Mouse (Mus musculus) spleen, postnatal 10 days (tissue): ENCODE data around the gene Tmem184b.

Source experiments
- DNase-seq, 2 experiments: peaks; one replicate each; pipeline ENCODE4 v3.0.0; 2021 to 2022; ENCODE audit warnings: low spot score in 2 of 2

Tmem184b gene

DNA sequence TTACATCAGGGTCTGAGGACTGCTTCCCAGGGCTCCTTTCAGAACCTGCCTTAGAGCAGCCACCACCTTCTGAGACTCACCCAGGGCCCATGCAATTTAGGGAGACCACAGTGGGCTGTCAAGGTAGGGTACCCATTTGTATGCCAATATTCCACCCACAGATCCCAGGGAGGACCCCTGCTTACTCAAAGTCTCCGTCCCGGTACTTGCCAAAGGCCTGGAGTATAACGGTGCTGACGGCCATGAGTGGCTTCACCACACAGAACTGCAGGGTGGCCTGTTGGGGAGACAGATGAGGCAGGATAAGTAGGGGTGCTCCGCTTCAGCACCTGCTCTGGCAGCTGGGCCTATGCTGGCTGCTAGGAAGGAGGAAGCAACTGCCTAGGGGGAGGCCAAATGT is 37.0 kb downstream of the Tmem184b start:
- DNase-seq = no peak

DNA sequence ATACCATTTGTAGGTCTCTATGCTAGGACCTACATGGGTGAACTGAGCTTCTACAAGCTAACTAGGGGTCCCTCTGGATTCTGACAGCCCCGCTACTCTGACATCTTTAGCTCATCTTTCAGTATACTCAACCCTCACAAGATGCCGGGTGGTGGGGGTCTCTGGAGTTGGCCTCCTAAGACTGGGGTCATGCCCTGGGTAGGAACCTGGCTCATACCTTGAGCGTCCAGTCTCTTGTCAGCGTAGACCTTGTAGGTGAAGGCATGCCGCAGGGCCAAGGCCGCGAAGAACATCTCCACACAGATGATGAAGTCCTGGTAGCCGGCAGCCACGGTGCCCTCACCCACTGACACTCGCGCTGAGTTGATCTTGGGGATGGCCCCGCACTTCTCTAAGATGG is 38.3 kb downstream of the Tmem184b start:
- no peak for DNase-seq

DNA sequence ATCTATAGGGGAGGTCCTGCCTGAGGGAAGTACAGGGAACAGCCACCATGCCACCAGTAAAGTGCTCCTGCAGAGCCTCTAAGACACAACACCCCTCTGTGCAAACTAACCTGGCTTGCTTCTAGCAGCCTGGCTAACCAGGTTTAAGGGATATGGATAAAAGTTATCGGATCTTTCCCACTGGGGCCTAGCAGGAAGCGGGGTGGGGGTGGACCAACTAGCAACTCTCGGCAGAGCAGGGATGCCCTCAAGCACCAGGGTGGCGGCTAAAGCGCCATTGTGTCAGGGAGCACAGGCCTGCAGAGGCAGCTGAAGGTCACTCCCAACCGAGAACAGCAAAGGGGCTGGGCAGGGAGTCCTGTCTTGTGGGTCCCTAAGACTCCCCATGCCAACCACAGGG is 39.2 kb downstream of the Tmem184b start:
- no peak for DNase-seq

DNA sequence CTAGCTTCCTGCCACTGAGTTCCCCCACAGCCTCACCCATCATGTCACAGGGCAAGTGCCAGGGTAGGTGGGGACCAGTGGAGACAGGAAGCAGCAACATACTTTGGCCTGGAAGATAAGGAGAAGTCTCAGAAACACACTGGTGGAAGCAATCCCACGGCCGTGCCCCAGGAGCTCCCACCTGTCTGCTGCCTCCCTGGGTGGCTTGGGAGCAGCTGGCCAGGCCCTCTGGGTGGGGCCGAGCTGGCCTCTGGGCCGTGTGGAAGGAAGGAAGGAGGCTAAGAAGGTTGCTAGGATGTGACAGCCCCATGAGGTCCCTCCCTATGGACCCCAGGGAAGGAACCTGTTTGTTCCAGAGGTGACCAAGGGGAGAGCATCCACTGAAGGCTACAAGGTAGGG is 42.3 kb downstream of the Tmem184b start:
- DNase-seq = no peak

DNA sequence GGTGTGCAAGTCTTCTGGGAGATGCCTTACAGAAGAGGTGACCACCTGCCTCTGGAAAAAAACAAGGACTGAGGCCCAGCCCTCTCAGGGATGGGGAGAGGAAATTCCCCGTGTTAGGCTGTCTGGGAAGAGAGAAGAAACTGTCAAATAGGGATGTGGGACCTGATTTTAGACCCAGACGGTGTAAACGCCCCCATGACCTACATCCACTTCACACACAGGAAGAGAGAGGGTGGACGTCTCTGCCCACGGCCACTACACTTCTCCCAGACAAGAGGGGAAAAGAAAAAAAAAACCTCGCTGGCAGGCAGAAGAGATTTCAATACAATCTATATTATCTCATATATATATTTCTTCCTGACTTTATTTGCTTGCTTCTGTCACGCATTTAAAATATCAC is 43.0 kb downstream of the Tmem184b start:
- no peak for DNase-seq

DNA sequence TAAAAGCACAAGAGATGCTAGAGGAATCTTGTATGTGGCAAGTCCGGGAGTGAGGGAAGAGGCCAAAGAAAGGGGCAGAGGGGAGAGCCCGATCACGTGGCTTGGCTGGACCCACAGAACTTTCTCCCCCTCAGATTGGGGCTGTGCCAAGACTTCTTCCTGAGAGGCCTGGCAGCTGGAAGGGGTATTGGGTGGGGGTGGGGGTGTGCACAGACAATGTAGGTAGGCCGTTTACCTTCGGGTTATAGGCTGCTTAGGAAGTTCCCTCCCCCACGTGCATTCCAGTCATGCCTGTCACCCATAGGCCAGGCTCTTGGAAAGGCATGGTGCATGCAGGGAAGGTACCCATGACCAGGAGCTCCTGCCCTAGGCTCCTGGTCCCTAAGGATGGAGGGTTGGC is 43.4 kb downstream of the Tmem184b start:
- DNase-seq = no peak

DNA sequence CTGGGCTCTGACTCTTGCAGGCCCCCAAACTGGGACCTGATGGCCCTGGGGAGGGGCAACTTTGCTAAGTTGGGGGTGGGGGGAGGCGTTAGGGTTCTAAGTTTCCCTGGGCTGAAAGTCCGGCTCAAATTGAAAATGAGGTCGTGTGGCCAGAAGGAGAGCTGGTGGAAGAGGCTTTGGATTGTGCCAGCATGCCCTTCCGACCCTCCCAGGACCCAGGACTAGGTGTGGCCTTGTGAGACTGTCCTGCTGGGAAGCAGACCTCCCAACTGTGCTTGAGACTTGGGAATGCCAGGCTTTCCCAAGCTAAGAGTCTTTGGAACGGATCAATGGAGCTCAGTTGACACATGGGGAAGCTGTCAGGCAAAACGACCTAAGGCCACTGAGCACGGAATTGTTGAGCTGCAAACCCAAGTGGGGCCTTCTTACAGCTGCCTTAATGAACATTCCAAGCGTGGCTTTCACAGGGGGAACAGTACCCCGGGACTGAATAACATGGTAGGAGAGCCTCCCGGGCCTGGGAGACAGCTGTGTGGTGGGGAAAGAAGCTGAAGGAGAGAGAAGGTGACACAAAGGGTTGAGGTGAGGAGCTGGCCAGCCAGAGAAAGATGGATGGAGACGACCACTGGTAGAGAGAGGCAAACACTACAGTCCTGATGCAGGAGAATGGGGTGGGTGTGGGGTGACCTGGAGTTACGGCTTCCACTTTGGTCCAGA is 45.2 kb downstream of the Tmem184b start:
- no peak for DNase-seq

DNA sequence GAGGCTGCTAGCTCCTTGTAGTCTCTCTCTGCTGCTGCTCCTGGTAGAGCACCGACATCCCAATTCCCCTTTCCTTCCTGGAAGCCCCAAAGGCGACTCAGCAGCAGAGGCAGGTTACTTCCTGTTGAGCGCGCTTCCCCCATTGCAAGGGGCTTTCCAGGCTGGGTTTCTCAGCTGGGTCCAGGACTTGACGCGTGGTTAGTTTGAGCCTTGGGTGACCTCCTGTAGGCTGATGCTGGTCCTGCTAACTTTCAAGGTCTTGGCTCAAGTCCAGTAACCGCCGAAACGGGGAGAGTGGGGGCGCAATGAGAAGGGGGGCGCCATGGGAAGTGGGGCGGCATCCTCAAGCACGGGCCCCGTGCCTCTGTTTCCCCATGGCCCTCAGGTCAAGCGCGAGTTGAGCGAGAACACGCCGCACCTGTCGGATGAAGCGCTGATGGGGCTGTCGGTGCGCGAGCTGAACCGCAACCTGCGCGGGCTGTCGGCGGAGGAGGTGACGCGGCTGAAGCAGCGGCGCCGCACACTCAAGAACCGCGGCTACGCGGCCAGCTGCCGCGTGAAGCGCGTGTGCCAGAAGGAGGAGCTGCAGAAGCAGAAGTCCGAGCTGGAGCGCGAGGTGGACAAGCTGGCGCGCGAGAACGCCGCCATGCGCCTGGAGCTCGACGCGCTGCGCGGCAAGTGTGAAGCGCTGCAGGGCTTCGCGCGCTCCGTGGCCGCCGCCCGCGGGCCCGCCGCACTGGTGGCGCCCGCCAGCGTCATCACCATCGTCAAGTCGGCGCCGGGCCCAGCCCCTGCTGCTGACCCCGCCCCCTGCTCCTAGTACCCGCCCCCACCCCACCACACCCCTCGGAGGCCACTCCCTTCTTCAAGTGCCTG is 46.1 kb downstream of the Tmem184b start:
- DNase-seq = peak in 1 of 2 experiments; percentile 59

DNA sequence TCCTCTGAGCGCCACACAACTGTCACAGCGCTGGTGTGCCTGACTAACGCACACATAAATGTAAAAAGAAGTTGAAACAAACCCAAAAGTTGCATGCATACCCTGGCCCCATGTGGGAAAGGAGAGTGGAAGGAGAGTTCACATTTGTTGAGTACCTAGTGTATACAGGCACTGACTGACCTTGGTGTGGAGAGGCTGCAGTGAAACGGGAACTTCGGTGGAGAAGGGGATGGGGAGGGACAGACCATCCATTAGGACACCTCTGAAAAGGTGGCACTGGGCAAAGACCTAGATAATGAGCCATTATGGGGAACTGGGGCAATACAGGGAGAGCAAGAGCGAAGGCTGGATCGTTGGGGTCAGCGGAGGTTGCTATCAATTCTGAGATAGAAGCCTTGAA is 46.9 kb downstream of the Tmem184b start:
- DNase-seq = no peak

DNA sequence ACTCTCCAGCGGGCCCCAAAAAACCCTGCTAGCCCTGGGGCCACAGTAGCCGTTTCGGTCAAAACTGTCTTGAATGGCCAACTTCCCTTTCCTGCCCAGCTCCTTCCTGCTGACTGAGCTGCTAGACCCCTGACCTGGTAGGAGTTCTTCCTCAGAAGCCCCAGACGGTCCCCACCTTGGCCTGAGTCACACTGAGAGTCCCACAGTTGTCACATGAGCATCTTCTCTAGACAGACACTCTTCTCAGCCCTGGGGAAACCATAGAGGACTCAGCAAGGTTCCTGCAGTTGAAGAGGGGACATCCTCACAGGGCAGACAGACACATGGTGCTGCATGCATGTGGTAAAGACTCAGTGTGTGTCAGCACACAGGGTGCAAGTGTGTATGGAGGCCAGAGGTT is 48.8 kb downstream of the Tmem184b start:
- DNase-seq = no peak

DNA sequence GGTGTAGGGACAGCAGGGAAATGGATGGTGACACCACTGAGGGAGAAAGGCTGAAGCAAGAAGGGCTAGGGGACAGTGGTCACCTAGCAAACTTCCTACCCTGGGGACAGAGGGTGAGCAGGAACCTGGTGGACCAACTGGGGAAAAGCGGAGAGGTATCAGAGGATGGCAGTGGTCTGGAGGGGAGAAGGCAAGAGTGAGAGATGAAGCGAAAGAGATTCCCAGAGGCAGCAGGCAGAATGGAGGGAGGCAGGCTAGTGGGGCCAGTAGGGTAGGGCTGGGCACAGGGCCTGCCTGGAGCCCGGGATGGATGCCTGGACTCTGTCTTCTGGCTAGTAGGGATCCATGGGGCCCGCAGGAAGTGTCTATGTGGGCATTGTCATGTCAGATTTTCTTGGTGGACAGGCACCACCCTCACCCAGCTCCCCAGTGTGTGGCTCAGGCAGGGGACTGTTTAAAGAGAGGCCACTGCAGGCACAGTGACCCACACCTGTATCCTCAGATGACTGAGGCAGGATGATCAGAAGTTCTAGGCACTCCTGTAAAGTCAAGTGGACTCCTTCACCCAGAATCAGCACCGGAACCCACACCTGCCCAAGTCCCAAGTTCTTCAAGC is 49.6 kb downstream of the Tmem184b start:
- DNase-seq = no peak

DNA sequence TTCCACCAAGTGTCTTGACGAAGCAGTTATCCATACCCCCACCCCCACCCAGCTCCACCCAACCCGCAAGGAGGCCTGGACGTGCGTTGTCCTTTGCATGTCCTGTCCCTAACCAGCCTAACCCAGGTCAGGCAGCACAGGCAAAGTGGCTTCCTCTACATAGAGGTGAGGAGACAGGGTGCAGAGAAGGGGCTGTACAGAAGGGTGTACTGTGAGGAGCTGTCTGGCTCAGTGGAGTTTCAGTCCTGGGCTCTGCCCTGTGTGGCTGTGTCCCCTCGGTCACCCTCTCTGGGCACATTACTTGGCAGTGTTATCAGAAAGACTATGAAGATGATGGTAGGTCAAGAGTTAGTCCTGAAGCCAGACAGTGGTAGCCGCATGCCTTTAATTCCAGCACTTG is 50.9 kb downstream of the Tmem184b start:
- DNase-seq = no peak

DNA sequence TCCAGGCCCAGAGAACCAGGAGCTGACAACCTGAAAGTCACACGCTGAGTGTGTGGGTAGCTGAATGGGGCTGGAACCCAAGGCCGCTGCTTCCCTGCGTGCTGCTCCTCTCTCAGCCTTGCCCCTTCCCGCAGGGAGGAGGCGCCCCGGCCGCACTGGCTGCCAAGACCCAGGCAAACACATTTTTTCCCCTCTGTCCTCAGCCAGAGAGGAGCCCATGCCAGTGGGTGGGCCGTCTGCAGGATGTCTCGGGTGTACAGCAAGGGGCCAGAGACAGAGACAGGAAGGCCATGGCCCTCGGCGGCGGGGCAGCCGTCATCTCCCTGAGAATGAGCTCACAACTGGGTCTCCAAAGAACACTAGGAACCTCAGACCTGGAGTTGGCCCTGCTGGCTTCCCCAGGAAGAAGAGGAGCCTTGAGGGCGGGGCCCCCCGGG is 52.0 kb downstream of the Tmem184b start:
- no peak for DNase-seq

DNA sequence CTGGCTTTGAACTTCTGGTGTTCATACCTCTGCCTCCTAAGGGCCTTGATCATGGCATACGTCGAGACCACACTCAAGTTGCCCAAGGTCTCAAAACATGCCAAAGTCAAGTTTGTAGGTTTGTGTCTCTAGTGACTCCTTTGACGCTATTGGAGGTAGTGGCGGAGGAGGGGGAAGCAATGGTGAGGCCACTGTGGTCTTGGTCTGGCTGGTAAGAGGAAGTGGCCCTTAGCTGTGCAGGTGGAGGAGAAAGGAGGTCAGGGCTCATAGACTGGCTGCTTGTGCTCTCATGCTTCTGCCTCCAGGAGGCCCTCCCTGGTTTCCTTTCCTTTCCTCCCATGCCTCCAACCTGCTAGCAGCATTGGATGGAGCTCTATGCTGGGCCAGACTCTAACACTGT is 52.5 kb downstream of the Tmem184b start:
- DNase-seq = peak in 1 of 2 experiments; percentile 46

DNA sequence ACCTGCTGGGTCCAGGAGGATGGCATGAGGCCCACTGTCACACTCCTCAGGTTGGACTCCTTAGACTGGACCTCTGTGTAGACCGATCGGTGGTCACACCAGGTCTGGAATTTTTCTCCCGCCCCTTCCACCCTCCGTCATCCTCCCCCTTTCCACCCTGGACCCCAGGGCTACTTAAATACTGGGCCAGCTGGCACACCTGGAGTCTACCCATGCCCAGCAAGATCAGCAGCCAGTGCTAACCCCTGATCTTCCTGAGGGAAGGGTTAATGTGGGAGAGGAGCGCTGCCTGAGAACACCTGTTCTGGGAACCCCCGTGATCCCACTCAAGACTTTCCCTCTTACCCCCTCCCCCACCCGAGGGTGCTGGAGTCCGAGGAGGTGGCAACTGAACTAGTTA is 54.7 kb downstream of the Tmem184b start:
- no peak for DNase-seq

DNA sequence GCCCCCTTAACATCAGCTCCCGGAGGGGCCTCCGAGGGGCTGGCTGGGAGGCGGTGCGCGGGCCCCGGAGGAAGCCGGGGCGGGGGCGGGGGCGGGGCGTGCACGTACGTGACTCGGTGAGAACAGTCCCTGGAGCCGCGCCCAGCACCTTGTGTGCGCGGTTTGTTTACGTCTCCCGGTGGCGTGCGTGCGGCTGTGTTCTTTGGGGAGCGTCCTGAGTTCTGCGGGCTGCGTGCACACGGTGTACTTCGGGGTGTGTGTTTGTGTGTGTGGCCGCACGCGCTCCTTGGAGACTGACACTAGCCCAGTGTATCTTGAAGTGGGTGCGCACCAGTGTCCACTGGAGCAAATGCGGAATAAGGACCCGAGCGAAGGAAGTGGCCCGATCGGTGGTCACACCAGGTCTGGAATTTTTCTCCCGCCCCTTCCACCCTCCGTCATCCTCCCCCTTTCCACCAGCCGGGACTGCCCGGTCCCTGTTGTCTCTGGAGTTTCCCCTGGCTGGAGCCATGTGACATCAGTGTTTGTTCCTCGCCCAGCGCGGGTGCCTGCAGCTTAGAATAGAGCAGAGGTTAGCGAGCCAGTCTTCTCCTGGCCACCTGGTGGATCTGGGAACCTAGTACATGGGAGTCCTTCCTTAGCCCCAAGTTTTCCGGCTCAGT is 55.4 kb downstream of the Tmem184b start:
- peak in 1 of 2 experiments; percentile 61 for DNase-seq

DNA sequence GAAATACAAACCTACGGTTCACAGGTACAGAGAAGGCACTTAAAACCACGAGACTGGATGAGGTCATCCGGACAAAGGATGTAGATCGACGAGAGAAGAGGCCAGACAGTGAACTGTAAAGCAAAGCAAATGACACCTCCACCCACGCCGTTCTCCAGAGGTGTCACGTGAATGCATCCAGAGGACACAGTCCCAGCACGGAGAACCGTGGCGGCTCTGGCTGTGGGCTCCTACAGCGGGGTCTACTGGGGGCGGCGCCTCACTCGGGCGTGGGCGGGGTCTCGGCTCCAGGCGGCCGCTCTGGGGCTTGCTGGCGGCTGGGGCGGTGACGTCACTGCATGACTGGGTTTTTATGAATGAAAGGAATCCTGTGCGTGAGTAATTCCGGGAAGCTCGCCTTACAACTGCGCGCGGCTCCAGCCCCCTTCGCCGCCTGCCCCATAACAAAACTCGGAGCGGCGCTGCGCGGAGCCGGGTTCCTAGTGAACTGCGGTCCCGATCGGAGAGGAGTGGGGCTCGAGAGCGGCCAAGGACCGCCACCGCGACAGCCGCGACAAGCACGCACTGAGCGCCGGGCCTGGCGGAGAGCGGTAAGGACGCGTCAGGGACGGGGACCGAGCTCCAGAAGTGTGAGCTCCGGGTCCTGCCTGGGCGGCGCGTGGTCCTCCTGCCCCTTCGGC is 56.1 kb downstream of the Tmem184b start:
- peak; percentile 59 to 84 for DNase-seq

DNA sequence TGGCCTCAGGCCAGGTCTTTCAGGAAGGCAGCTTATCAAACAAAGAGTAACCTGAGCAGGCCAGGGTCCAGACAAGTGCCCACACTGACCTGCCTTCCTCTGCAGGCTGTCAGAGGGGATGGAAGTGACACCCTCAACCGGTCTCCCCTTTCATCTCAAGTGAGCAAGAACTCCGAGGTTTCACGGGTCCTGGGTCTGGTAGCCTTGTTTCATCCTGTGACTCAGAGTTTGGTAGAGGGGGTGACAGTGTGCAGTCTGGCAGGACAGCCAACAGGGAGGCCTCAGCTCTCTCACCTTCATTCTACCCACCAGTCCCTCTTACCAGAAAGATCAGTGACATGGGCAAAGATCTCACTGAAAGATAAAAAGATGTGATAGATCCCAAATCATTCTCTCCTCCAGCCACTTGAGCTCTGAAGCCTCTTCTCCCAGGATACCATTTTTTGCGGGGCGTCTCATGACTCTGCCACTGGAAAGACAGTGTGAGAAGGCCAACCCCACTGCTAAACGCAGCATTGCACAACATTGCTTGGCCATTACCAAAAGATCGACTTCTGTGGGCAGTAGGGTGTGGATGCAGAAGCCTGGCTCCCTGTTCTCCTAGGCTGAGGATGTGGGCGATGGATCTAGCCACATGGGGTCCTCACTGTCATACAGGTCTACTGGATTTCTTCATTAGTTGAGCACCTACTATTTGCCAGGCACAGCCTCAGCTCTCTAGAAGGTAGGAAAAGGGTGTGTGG is 57.1 kb downstream of the Tmem184b start, which contains the start of gene Maff:
Maff (plus strand) TSS at position 571 of the 743 bp plus-strand sequence.
- no peak for DNase-seq

DNA sequence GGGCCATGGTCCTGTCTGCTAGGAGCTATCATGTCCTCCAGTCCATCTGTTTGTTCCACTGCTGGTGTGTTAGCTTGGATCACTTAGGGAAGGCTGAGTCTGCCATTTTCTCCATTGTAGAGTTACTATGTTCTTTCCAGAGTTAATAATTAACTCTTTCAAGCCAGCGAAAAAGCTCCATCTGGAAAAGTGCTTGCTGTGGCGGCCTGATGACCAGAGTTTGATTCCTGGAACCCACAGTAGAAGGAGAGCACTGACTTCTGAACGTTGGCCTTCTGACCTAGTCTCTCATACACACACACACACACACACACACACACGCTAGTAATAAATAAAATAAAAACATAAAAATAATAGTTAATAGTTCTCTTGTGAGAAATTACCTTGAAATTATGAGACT is 58.7 kb downstream of the Tmem184b start:
- no peak for DNase-seq

DNA sequence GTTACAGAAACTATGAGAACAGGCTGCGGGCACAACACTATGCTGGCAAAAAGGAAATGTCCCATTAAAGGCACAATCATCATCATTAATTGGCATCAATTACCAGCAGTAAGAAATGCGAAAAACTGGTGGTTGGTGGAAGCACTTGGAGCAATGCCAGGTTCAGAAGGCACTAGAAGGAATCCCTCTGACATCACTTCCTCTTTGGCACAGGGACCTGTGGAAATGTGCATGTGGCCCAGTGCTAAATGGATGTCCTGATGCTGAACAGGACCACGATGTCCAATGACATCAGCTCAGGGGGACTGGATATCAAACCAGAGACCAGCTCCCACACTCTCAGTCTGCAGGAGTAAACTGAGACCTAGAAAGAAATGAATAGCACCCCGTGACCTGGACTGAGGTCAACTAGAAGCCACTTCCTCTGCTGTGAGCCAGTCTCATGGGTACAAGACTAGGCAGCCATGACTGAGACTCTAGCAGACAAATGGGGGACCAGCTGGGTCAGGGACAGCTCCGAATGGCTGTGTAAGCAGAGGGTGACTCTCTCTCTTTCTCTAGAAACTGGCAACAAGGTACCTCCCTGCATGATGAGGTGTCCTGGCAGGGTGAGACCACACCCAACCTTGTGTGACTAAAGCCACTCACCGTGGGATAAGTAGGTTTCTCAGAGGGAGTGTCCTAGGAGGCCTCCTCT is 60.6 kb downstream of the Tmem184b start:
- DNase-seq = no peak
